Mouse (Mus musculus) megakaryocyte progenitor cell, adult 5-6 weeks (primary cell): ENCODE data around the gene Cpm. TPM values are rescaled to one million over a fixed set of nuclear protein-coding genes. Genes with fewer than 3 reads are reported as not detected.
A peak's percentile ranks its signal among the peaks of the same experiment; 100 is the strongest.
"Not testable (repeated sequence)": the region's sequence is repeated elsewhere in the genome, so short reads cannot be mapped to it uniquely, and the experiment has no call there.

ENCODE experiments used
- ATAC-seq: replicated peaks from 2 replicates; pipeline ENCODE4 v1.8.0; 2016; ENCODE audit warnings: mild to moderate bottlenecking, moderate TSS enrichment, inconsistent platforms; ENCODE audit not compliant: poor library complexity
- total RNA-seq, 2 experiments: library from RNA; stranded (forward) in 1 of 2; stranded (reverse) in 1 of 2; fragments of 157-497, 149-512 nt in 1 of 2; fragments of 200-1000 nt in 1 of 2; gene quantifications; 2 replicates each; pipeline versions ENCODE4 v1.2.3 to v1.2.4; 2015 to 2017

The Cpm gene
- total RNA-seq, 2 experiments from 2014 or later = 0.17 TPM; not detected in 1

DNA sequence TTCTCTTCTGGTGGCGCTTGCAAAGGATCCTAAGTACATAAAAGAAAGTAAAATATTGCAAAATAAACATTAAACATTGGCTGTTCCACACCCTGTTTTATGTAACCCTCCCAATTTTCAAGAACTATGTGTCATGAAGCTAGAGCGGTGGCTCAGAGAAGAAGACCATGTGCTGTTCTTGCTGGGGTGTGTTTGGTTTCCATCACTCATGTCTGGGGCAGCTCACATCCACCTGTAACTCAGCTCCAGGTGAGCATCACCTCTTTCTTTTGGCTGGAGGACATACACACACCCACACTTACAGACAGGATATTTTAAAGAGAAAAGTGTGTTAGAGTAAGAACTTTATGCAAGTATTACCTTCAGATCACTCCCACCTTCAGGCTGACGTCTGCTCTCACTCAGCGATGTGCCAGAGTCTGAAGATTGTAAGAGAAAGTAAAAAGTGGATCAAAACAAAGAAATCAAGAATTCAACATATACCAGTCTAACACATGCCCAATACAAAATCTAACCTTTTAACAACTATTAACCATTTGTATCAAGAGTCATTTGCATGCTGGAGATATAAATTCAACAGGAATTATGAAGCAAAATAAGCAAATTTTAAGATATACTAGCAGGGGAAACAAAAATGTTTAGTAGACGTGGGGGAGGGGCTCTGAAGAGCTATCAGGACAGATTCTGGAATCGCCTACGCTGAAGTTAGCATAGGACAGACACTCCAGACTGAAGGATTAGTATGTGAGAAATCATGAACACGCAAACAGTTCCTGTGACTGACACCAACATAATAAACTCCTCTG, 66.9 kb downstream of the Cpm start:
- ATAC-seq = no peak

DNA sequence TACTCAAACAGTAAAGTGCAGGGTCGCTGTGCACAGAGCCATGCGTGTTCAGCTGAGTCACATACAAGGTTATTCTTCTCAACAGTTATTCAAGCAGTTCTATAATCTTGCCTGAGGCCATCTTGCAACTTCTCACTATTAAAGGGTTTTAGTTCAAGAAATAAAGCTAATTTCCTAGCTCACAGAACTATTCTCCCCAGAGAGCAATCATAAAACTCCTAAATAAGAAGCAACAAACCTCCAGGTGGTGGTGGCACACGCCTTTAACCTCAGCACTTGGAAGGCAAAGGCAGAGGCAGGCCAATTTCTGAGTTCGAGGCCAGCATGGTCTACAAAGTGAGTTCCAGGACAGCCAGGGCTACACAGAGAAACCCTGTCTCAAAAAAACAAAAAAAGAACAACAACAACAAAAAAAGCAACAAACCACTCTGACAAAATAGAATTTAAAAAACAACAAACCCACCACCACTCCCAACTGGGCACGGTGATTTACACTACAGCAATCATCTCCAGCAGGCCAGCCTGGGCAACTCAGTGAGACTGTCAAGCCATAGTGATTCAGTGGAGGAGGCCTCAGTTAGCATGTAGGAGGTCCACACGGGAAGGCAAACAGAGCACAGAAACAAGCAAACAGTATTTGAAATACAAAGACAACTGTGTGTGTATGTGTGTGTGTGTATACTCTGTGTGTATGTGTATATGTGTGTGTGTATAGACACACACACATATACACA, 67.7 kb downstream of the Cpm start:
- no peak for ATAC-seq

DNA sequence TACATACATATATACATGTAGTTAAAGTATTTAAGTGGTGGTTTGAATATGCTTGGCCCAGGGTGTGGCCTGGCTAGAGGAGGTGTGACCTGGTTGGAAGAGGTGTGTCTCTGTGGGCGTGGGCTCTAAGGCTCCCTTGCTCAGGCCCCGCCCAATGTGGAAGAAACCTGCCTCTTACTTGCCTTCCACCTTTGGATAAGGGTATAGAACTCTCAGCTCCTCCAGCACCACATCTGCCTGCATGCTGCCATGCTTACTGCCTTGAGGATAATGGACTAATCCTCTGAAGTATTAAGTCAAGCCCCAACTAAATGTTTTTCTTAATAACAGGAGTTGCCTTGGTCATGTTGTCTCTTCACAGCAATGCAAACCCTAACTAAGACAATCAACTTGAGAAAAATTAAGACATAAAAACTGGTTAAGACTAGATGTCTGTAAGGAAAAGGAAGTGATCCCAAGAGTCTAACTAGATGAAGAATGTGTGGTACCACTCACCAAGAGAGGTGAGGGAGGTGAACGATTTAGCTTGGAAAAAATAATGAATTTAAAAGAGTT, 68.3 kb downstream of the Cpm start:
- ATAC-seq = peak; percentile 34; the same call in 1 of the 2 replicates

DNA sequence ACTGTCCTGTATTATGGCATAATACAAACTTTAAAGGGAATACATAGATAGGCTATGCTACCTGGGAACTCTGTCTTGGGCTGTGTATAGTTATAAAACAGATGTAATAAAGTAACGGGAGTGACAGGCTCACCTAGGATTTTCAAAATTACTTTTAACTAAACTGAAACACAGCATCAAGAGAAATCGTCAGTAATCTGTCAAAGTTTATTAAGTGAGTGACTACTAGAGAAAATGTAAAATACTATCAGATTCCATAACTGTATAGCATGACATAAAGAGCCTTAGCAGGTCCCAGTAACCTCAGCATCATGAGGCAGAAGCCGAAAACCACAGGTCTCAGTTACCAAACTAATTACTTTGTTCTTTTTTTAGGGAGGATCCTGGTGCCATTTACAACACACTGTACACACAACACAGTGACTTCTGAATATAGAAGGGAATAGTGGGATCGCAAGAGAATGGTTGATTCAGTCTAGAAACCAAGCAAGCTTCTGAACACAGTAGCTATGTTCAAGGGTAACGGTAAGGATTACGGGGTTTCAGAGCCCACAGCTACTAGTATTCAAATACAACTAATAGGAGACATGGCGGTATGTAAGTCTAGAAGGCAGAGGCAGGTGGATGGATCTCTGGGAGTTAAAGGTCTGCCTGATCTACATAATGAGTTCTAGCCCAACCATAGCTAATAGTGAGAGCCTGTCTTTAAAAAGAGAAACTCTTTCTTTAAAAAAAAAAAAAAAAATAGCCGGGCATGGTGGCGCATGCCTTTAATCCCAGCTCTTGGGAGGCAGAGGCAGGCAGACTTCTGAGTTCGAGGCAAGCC, 69.2 kb downstream of the Cpm start:
- ATAC-seq = no peak

DNA sequence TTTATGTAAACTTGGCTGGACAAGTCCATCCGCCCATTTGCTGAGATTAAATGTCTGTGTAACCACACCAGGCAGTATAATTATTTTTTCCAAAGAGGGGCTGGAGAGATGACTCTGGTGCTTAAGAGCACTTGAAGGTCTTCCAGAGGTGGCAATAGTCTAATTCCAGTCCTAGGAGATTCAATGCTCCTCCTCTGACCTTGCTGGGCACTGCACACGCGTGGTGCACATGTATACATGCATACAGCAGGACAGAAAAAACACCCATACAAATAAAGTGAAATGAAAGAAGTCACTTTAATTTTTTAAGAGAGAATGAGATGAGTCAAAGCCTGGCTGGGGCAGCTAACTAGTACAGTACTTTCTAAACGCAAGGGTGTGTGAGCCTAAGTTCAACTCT, 70.6 kb downstream of the Cpm start:
- no peak for ATAC-seq

DNA sequence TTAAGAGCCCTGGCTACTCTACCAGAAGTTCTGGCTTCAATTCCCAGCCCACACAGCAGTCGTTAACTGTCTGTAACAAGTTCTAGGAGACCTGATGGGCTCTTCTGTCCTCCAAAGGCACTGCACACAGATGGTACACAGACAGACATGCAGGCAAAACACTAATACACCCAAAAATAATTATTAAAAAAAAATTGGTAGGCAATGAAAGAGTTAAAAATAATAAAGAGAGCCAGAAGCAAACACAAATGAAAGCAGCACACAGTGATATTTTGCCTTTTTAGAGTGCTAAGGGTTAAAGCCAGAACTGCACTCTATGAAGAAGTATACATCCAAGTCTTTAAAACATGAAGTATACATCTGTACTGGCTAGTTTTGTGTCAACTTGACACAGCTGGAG, 71.2 kb downstream of the Cpm start:
- no peak for ATAC-seq

DNA sequence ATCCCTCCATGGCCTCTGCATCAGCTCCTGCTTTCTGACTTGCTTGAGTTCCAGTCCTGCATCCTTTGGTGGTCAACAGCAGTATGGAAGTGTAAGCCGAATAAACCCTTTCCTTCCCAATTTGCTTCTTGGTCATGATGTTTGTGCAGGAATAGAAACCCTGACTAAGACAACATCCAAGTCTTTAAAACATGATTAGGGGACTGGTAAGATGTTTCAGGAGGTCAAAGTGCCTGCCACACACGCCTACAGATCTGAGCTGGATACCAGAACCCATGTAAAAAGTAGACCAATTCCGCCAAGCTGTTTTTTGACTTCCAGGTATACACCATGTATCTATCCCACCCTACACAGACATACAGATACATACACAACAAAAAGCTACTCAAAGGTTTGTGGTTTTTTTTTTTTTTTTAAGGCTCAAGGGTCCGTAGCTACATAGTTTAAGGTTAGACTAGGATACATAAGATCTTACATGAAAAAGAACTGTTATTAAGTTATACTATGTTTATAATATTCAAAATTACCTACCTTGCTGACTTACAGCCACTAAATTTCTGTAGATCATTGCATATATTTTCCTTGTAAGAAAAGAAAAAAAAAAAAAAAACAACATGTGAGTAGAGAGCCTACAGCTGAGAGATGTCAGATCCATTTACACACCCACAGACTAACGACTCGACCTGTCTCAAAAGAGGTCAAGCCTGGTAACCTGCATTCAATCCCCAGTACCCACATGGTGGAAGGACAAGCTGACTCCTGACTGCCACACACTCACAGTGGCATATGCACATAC, 71.9 kb downstream of the Cpm start:
- ATAC-seq = no peak

DNA sequence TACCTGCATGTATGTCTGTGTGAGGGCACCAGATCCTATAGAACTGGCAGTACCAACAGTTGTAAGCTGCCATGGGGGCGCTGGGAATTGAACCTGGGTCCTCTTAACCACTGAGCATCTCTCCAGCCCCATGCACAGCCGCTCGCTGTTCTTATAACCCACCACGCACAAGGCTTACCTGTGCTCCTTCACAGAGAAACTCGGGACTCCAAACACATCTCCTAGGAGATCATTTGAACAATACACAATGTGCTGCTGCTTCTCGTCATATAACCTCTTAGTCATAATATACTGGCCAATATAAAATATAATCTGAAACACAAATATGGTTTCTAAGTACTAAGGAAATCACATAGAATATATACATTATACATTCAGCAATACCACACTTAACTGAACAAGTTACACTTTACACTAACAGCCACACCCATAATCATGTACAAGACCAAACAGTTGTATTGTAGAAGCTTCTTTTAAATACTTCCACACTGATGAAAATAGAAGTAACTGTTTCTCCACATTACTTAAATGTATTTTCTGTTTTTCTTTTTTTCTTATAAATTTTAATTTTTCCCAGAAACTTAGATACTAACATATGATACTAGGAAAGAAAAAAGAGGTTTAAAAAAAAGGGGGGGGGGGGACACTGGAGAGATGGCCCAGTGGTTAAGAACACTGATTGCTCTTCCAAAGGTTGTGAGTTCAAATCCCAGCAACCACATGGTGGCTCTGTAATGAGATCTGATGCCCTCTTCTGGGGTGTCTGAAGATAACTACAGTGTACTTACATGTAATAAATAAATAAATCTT, 72.9 kb downstream of the Cpm start:
- no peak for ATAC-seq

DNA sequence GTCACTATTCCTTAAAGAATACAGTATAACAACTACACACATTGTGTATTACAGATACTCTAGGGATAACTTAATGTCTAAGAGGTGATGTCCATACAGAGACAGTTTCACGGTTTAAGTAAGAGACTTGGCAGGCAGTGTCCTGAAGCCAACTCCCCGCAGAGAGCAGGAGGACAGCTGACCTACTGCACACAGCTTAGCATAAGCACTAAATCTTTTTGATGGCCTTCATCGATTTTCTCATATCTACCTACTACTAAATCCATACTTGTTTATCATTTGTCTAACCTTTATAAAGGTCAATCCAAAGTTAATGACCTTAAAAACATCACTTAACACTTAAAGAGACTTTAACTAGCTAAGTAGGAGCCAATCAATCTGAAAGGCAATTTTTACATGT, 74.2 kb downstream of the Cpm start:
- ATAC-seq = no peak

DNA sequence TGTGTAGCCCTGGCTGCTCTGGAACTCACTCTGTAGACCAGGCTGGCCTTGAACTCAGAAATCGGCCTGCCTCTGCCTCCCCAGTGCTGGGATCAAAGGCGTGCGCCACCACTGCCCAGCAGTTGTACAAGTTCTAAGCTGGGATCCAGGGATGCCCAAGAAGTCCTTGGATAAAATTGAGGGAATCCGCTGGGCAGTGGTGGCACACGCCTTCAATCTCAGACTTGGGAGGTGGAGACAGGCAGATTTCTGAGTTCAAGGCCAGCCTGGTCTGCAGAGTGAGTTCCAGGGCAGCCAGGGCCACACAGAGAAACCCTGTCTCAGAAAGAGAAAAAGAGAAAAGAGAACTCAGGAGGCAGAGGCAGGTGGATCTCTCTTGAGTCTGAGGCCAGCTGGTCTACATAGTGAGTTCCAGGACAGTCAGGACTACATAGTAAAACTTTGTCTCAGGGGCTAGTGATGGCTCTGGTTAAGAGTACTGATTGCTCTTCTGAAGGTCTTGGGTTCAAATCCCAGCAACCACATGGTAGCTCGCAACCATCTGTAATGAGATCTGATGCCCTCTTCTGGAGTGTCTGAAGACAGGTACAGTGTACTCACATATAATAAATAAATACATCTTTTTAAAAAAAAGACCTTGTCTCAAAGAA, 75.1 kb downstream of the Cpm start:
- not testable (repeated sequence) for ATAC-seq

DNA sequence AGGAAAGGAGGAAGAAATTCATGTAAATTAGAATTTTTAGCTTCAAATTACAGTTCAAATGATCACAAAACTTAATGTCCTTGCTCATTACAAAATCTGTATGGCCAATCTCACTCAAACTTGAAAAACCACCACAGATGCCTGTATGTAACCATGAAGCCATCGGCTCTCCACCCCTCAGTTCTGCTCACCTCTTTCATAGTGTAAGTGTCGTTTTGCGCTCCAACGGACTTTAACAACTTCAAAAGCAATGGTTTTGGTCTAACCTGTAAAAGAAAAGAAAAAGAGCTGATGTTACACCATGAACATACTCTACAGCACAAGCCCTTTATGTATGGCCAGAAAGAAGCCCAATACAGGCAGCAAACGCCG, 75.7 kb downstream of the Cpm start:
- no peak for ATAC-seq

DNA sequence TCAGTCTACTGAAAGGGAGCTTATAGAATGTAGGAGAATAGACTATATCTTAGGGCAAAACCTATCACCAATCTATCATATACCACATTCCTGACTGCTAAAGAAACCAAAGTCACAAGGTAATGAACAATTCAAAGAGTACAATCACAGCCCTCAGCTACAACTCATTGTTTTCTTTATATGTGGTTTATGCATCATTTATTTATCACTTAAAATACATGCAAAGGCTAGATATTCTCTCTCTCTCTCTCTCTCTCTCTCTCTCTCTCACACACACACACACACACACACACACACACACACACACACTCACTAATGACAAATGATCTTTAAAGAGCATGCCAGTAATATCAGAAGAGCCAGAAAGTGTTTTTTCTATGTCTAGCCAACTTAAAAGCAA, 76.5 kb downstream of the Cpm start:
- ATAC-seq = no peak

DNA sequence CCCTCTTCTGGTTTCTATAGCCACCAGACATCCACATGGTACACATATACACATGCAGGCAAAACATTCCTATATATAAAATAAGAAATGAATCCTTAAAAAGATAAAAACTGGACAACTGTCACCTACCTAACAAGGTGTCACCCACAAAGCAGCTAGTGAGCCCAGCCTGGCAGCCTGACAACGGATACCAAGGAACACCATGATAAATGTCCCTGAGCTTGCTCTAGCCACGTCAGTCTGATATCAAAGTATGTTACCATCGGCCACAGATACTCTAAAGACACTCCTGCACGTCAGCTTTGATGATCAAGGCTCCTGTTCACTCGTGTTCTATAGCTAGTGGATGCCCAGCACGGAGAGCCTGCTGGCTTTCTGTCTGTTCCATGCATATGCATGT, 77.1 kb downstream of the Cpm start:
- no peak for ATAC-seq

DNA sequence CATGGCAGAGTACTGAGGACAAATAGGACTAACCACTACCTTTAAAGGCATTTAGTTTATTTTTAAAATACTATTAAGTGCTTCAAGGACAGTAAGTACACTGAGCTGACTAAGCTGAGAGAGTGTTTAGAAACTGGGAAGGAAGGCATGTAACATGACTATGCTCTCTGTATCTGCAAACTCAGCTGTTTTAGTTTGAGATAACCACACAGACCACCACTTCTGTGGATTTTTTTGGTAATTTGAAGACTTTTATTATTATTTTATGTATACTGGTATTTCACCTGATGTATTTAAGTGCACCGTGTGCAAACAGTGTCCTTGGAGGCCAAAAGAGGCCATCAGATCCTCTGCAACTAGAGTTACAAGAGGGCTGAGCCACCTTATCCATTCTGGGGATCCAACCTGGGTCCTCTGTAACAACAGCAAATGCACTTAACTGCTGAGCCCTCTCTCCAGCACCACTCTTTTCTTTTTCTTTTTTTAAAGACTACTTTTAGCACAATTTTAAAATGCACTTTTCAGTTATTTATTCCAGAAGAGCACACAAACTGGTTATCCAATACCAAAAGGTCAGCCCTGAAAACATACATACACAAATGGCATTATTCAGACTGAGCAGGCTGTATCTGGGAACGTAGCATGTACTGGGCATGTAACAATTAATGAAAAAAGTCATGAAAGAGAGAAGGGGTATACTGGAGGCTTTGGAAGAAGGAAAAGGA, 78.0 kb downstream of the Cpm start:
- no peak for ATAC-seq

DNA sequence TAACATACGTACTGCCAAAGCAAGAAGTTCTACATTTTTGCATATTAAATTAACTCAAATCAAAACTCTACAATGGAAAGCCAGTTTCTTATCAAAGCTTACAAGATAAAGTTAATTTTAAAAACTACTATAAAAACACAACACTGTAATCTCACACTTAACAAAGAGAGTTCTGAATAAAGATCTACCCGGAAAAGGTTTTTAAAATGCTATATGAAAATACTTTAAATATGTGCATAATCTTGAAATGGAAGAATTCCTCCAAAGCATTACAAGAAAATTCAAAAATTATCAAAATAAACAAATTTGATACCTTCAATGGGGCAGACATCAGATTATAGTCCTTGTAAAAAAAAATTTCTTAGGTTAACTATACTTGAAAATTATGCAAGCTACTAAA, 79.1 kb downstream of the Cpm start:
- no peak for ATAC-seq

DNA sequence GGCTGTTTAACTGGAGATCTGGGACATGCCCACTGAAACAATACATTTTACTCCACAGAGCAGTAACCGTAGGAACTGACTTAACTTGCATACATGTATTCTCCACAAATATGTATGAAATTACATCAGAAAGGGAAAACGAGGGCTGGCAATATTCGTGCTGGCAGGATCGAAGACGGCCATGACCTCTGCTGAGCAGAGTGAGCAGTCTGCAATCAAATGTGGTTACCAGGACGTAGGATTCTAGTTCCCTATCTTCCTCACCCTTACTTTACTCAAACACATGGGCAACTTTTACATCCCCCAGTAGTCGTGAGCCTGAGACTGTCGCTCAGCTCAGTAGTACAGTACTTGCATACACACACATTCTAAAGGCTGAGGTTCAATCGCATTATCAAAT, 79.6 kb downstream of the Cpm start:
- peak; percentile 24 for ATAC-seq

DNA sequence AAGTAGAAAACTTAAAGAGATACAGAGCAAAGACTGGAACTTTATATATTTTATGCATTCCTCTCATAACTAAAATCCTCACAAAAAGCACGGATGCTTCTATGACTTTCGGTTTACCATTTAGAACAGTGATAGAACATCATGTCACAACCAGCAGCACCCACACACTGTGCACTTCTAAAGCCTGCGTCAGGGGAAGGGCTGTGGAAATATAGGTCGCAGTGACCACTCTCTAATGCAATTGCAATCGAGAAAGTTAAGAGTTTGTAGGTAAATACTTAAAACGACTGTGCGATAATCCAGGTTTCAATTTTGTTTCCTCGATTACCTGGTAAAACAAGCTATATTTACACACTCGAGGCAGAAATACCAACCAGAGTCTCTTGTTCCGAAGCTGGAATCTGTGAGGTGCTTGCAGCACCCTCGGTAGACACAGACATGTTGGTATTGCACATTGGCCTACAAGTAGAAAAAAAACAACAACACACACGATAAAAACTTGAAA, 80.1 kb downstream of the Cpm start:
- ATAC-seq = no peak

DNA sequence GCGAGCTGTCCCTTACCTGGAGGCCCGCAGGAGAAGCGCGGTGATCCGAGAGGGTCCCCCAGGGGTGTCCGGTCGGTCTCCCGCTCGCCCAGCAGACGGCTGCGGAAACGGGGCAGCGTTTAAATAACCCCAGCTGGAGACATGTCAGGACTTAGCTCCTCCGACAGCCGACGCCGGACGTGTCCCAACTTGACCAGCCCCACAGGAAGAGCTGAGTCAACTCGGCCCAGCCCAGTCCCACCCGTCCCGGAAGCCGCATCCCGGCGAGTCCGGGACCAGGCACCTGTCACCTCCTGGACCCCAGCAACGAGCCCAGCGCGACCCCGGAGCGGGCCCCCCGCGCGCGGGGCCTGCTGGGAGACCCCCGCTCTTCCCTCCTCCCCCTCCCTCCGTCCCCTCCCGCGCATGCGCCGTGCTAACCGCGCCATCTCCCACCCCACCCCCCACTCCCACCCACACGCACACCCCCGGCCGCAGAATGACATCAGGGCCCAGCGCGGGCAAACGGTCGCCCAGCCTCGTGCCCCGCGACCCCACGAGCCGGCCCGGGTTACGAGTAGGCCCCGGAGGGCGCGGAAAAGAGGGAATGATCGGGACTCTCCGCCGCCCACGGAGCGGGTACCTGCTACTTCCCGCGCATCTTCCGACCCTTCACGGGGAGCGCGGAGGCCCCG, 80.8 kb downstream of the Cpm start:
- peak; percentile 58 for ATAC-seq
